Mouse (Mus musculus) thymus, adult 2 months (tissue): Measurements from ENCODE around the gene Phldb1.

Experiments used
- CTCF ChIP-seq: fragments of 200-500 bp; IDR thresholded peaks from 2 replicates; pipeline ENCODE4 v1.5.1; 2012; ENCODE audit warnings: mild to moderate bottlenecking, control low read depth, low read length, moderate library complexity, borderline replicate concordance; ENCODE audit not compliant: control insufficient read depth, poor library complexity, insufficient read depth; ENCODE audit errors: extremely low read depth
- POLR2A ChIP-seq: fragments of 200-500 bp; IDR thresholded peaks from 2 replicates; pipeline ENCODE4 v1.6.1; 2012; ENCODE audit warnings: mild to moderate bottlenecking, low read length, control low read depth, moderate library complexity; ENCODE audit not compliant: control insufficient read depth, poor library complexity, insufficient read depth; ENCODE audit errors: extremely low read depth

GRCm38 (mm10) chr9:44717822-44718242, 17.2 kb downstream of the Phldb1 start:
- TF ChIP-seq CTCF (no peak), POLR2A (no peak)
